Mouse (Mus musculus) cerebellum, adult (tissue): Measurements from ENCODE around the gene Krt13.

ENCODE experiments used
- ATAC-seq: cut with Nextera tagmentation; 2 replicates; pipeline ENCODE4 v1.9.2; 2017; ENCODE audit warnings: mild to moderate bottlenecking, moderate library complexity, mixed read lengths; ENCODE audit not compliant: insufficient number of reproducible peaks, low FRiP score, low TSS enrichment

The Krt13 gene

DNA sequence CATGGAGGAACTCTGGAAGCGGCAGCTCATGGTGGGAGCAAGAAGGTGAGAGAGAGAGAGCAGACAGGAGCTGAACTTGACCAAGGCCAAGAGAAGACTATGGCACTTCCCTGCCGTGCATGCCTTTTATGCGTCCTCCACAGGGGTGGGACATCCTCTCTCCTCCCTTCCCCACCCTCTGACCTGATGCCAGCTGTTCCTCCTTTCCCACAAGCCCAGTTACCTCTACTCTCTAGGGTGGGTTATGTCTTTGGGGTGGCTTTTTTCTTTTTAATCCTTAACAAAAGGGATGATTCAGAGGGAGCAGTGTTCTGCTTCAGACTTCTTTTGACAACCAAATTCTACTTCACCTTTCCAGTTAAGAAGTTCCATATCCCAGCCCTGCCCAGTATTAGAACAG lies at the start of gene Krt13:
Krt13 (minus strand) TSS at position 101 of the 400 bp plus-strand sequence.
- ATAC-seq: no peak

DNA sequence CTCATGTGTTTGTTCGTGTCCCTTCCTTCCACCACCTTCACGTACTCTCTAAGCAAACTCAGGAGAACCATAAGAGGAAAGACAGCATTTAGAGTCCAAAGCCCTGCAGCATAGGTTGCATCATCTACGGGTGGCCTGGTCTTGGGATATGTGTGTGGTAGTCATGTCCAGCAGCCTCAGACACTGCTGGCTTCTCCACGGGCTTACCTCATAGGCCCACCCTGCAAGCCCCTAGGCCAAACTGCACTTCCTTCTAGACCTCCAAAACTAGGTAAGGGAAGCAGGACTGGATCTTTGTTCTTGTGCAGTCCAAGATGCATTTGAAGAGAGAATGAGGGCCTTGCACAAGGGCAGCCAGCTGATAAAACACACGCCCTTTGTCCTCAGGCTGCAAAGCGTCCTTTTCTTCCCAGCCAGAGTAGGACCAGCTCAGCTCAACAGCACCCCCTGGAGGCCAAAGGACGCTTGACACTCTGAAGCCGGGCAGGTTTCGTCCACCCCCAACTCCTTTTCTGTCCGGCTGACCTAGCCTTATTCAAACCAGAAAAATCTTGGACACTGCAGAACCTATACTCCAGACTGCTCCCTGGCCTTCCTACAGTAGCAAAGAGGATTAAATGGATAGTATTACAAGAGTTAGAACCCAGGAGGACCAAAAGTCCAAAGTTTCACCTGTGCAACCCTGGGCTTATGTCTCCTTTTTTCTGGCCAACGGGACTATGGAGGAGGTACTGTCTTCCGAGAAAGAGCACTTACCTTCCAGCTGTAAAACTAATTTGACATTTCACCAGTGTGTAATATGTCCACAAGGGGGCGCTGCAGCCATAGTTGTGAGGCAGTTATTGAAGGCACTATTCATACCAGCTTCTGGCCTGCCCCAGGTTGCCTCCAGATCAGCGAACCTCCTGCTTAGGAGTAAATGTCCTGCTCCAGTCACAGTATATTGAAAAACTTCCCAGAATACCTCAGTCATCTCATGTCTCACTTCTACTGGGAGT lies 47.7 kb upstream of the Krt13 start:
- ATAC-seq: no peak

DNA sequence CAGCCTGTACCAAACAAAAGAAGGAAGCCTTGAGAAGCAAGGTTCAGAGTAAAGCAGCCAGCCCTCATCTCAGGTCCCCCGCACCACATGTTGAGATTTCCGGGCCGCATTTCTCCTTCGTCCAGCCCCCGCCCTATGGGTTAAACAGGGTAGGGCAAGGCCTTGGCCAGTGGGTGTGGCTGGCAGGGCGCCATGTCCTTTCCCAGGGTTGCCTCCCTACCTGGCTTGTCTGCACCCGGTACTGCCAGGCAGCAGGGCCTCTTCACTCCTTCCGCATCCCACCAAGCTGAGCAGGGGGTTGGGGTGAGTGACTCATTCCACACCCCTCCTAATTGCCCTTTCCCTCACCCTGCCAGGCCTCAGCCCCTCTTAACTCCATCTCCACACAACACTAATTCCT lies 46.7 kb upstream of the Krt13 start:
- ATAC-seq: no peak

DNA sequence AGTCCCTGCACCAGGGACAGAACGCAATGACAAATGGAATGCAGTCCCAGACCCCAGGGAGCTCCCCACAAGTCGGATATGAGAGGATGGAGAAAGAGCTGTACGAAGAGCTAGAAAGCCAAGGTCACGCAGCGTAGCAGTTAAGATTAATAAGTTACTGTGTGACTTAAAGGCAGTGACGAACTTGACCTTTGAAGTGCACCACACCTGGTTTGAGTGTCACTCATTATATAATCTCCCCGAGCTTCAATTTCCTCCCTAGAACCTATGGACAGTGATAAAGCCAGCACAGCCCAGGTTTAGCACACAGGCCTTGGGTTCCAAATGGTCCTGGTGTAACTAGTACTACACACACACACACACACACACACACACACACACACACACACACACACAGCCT lies 43.0 kb upstream of the Krt13 start:
- no peak for ATAC-seq

DNA sequence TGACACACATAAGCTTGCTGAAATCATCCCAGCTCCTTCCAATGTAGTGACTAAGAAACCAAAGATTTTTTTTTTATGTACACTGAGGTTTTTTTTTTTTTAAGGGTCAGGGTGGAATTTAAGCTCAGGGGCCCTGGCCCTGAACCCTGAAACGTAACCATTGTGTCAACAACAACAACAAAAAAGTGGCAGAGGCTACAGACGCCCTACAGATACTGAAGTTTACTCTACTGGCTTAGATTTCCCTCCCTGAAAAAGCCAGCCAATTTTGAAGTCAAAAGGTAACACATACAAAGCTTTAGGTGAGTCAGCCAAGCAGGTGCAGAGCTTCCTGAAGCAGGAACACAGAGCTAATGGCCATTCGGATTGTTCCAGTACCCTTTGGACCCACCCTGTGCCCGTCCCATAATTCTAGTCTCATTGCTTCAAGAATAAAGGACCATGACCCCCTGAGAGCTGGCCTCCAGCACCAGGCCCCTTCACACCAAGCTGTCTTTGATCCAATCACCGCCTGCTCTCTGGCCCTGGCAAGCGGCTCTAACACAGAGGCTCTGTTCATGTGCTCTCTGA lies 36.6 kb upstream of the Krt13 start:
- no peak for ATAC-seq

DNA sequence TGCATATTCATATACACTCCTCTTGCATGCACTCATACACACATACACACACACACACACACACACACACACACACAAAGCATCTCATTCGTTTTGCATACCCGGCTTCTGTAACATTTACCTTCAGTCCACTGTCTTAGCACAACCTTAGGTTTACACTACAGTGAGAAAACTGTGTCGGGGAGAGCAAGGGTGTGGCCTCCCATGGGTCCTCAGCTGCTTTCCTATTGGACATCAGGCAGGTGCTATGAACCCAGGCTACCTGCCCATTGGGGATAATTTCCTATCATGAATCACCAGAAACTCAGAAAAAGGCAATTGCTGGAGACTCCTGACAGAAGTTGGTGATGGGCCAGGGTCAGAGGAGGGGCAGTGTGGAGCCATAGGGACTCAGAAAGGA lies 36.0 kb upstream of the Krt13 start:
- no peak for ATAC-seq

DNA sequence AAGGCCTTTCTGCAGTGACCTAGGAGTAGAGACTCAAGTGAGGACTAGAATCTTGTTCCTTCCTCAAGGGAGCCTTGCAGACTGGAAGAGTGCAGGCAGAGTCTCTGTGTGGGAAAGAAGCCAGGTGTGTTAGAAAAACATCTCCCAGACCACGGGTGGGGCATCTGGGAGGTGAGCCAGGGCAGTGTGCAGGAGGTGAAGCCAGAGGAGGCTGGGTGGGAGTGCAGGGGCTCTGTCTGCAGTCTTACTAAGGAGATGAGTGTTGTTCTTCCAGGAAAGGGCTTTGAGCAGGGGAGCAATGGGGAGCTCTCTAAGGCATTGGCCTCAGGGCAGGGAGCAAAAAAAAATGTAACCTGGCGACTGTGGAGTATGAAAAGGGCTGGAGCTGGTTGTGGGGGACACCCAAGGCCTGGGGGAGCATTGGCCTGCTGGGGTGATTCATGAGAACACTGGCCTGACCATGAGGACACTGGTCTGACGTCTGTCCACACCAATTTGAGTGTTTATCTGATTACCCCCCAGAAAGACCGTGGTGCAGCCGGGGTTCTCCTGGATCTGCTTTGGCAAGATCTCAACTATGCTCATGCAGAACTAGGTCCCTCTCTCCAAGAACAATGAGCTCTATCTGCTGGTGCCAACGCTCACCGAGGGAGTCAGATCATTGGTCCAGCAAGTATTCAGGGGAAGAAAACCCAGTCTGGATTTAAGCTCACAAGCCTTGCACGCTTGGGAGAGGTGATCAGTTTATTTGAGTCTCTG lies 34.3 kb upstream of the Krt13 start:
- ATAC-seq: no peak

DNA sequence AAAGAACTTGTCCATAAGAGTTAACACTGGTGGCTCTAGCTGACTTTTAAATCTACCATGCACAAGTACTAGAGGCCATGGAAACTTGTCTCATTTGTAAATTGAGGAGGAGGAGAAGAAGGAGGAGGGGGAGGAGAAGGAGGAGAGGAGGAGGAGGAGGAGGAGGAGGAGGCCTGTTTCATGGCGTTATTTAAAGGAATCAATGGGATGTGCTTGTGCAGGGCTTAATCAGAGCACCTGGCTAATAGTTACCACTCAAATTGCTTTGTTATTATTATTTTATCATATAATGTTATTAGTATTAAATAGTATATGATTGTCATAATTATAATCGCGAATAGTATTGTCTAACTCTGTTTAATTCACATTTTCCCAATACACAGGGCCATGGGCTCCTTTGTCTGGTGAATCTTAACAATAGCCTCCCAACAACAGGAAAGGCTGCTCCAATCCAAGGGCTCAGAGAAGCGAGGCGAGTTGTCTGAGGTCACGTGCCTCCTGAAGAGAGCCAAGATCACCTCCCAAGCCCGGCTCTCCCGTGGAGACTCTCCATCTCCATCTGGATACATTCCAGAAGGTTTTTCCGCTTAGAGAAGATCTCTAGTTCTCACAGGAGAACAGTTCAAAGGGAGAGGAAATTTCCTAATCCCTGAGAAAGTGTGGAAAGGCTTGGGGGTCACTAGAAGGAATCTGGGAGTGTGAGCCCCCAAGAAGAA lies 27.4 kb upstream of the Krt13 start, which contains the start of gene Krt19:
Krt19 (minus strand) TSS at position 51 of the 716 bp plus-strand sequence.
- no peak for ATAC-seq

DNA sequence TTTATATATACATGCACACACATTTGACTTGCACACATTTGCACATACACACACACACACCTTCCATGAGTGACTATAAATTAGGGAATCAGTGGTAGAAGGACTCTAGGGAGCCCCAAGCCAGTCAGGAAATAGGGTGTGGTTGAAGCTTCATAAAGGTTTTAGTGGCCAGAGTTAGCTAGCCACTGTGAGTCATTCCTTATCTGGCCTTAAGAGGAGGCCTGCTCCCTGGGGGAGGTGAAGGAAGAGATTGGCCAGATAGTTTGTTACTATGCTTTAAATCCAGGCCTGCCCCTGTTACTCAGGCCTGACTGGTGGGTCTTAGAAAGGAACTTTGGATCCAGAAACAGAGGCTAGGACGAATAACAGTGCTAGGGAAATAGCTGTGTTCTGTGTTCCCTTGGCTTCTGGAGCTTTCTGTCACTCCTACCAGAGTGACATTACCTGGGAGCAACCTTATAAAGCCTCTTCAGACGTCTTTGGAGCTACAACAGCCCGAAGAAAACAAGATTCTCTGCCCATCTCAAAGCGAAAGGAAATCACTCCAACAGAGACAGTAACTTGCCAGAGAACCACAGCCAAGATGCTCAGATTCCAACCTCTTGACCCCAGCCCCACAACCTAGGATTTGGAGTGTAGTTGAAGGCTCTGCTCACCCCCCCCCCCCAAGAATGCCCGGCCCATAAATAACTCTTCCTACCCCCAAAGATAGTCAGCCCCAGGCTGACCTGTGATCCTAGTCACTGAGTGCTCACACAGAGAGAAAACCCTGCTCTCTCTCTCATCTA lies 26.4 kb upstream of the Krt13 start:
- ATAC-seq: no peak

DNA sequence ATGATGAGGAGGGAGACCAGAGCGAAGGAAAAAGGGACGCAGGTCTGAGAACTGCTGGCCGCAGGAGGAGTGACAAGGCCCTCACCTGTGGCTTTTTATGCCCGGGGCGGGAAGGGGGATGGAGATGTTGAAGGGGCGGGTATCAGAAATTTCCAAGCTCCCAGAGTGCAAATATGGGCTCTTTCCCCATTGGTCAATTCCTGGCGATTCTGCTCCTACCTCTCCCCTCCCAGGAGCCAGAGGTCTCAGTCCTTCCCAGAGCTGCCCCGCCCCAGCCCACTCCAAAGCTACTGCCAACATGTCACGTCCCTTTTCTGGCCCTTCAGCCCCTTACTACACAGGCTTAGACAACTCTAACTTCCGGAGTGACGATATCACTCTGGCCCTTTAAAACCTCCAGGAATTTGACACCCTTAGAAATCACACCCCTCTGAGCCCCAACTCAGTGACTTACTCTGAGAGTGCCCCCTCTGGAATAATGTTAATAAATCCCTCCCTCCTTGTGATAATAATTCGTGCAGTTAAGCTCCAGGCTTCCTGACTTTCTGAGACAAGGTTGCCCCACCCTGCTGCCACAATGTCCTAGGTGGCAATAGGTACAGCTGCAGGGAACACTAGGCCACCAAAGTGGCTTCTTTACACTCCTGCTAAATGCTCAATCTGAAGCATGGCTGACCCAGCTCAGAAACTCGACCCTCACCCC lies 24.6 kb upstream of the Krt13 start:
- ATAC-seq: no peak

DNA sequence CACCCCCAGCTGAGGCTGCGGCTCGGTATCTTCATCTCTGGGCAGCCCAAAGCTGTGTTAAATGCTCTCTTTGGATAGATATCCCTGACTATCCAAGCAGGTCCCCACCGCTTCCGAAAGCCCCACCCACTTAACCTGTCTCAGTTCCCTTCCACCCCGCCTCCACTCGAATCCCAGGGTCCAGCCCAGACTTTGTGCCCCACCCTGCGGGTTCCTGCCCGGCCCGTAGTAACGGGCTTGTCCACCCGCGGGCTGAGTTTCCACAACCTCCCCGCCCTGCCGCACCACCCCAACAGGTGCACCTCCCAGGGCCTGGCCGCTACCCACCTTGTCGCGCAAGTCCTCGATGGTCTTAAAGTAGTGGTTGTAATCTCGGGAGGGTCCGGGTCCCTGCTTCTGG lies 23.7 kb upstream of the Krt13 start:
- no peak for ATAC-seq

DNA sequence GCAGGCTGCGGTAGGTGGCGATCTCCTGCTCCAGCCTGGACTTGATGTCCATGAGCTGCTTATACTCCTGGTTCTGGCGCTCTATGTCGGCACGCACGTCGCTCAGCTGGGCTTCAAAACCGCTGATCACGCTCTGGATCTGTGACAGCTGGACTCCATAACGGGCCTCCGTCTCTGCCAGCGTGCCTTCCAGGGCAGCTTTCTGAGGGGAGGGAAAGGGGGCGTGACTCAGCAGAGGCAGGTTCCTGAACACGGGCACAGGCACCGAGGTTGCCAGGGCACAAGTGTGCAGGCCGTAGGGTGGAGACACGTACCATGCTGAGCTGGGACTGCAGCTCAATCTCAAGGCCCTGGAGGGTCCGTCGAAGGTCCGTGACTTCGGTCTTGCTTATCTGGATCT lies 19.6 kb upstream of the Krt13 start:
- ATAC-seq: no peak

DNA sequence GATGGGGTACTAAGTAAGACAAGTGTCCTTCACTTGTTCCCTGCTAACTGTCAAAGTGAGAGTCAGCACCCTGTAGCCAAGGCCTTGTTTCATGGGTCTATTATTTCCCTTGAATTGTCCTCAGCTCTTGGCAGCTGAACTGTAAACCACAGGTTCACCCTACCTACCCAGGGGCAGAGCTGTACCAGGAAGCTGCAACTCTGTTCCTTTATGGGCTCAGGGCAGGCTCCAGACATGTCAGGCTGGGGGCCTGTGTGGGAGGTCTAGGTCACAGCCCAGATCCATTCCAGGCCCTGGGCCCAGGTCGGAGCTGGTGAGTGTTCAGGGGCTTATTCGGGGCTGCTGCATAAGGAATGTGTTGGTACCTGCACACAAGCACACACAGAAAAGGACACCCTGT lies 18.0 kb upstream of the Krt13 start:
- ATAC-seq: no peak

DNA sequence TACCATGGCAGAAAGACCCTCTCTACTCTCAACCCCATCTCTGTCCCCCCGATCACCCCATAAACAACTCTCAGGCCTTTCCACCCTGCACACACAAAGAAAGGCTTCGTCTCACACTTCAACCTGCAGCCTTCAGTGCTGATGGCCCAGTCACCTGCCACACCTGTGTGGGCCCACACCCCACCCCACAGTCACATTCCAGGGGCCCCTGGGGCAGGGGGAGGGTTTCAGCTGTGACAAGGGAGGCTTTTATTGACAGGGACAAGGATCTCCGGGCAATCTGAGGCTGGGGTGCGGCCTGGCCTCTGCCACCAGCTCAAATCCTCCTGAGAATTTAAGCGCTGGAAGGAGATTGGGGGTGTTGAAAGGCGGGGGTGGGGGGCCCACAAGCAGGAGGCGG lies 17.4 kb upstream of the Krt13 start:
- ATAC-seq: no peak

DNA sequence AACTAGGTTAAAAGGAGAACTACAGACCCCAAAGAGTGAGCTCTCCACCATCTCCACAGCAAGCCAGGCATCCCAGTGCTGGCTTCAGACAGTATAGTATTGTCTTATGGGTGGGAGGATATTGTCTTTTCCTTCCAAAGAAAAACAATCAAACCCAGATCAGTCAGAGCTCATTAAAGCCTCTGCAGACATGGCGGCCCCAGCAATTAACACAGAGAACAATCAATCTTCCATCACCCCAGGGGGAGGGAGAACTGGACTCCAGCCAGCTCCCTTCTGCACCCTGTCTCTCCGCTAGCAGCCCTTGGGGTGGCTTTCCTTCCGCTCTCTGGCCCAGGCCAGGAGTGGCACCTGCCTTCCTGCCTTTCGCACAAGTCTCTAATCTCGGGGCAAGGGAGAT lies 16.3 kb upstream of the Krt13 start:
- no peak for ATAC-seq

DNA sequence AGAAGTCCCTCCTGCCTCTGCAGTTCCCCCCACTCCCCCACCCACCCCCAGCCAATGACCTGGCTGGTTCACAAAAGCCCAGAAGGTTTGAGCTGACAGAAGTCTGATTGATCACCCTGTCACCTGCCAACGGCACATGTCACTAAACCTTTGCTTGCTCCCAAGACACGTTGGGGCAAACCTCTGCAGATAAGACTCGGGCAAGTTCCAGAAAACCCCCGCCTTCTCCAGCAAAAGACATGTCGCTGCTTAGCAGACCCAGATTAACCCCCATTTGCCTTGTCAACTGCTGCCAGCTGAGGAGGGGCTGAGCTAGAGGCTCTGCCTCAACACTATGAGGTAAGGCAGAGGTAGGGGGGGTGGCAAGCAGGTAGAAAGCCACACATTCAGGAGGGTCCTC lies 15.2 kb upstream of the Krt13 start:
- ATAC-seq: no peak

DNA sequence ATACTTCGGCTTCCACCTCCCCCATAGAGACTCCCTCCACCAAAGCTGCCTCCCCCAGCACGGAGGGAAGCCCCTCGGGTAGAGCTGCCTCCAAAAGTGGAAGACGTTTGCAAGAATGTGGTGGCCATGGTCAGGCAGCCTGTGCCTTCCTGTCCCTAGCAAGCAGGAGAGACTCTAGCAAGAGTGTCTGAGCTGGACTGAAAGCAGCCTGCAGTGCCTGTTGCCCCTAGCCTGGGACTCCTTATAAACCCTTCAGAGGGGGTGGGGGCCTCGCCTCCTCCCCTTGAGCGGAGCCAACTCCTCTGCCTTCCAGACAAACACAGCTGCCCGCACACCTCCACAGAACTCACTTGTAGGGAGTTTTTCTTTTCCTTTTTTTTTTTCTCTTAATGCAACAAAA lies 14.4 kb upstream of the Krt13 start, which contains the start of gene Krt15:
Krt15 (minus strand) TSS at position 198 of the 400 bp plus-strand sequence.
- ATAC-seq: no peak

DNA sequence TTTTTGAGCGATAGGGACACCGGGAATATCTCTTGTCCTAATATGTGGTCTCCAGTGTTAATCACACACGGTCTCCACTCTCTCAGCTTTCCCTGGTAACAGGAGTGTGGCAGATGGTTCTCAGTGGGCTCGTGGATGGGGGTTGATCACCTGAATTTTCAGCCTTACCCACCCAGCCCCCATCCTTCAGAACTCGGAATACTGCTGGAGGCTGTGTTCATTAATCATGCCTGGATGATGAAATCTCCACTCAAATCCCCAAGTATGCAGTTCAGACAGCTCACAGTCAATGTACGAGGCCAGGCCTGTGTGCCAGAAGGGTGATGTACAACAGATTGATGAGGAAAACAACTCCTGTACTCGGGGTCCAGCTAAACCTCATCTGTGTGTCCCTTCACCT lies 3.5 kb upstream of the Krt13 start:
- no peak for ATAC-seq

DNA sequence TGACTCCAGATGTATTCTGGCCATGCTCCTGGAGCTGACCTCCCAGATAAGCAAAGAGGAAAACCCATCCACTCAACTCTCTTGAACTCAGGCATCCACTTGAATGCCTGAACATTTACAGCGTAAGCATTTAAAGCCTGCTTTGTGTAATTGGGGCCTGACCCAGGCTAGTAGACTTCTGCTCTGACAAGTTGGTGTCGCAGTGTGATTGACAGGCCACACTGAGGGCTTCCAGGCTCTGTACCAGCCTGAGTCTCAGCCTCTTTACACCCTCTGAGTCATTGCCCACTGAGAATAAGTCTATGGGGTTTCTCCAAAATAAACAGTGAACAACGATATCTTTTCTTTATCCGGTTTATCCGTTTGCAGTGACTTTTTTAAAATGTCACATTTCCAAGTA lies 1.0 kb downstream of the Krt13 start:
- no peak for ATAC-seq
